Mouse (Mus musculus) R1 (cell line): Measurements from ENCODE around the gene Mbd5.

Source experiments
- DNase-seq: peaks from one replicate; pipeline ENCODE4 v3.0.0-alpha.2; 2018; ENCODE audit warnings: low read depth, low spot score

The Mbd5 gene

GRCm38 (mm10) chr2:48948841-48949584 is at the start of gene Mbd5:
Gene Mbd5 (plus strand): TSS chr2:48949508.
- DNase-seq, result peak; percentile 99

- peak; percentile 13 for DNase-seq
Observed at GRCm38 (mm10) chr2:48908866-48909265, 40.4 kb upstream of the Mbd5 start.

GRCm38 (mm10) chr2:48914185-48914584 is 35.1 kb upstream of the Mbd5 start:
- no peak for DNase-seq

- no peak for DNase-seq
Observed at GRCm38 (mm10) chr2:48915832-48916231, 33.5 kb upstream of the Mbd5 start.

GRCm38 (mm10) chr2:48935058-48935457 is 14.2 kb upstream of the Mbd5 start:
- no peak for DNase-seq

GRCm38 (mm10) chr2:48947761-48948160 is 1.5 kb upstream of the Mbd5 start:
- DNase-seq, result no peak

GRCm38 (mm10) chr2:48949743-48950251 is 489 bp downstream of the Mbd5 start:
- DNase-seq, result peak; percentile 72

- no peak for DNase-seq
Observed at GRCm38 (mm10) chr2:48950252-48950315, 776 bp downstream of the Mbd5 start, which contains the start of gene Orc4. Gene Orc4 (minus strand): TSS chr2:48950277.

GRCm38 (mm10) chr2:48950316-48950880 is 1.1 kb downstream of the Mbd5 start:
- peak; percentile 19 for DNase-seq

GRCm38 (mm10) chr2:48956591-48956990 is 7.3 kb downstream of the Mbd5 start:
- DNase-seq, result no peak

- DNase-seq, result no peak
Observed at GRCm38 (mm10) chr2:48978920-48979319, 29.6 kb downstream of the Mbd5 start.

GRCm38 (mm10) chr2:48990322-48990721 is 41.0 kb downstream of the Mbd5 start:
- no peak for DNase-seq

GRCm38 (mm10) chr2:49040481-49040880 is 91.2 kb downstream of the Mbd5 start:
- DNase-seq, result no peak

- DNase-seq, result no peak
Observed at GRCm38 (mm10) chr2:49050030-49050429, 100.7 kb downstream of the Mbd5 start.

- no peak for DNase-seq
Observed at GRCm38 (mm10) chr2:49067886-49068285, 118.6 kb downstream of the Mbd5 start.

GRCm38 (mm10) chr2:49084966-49085365 is 135.7 kb downstream of the Mbd5 start:
- no peak for DNase-seq

GRCm38 (mm10) chr2:49090771-49091170 is 141.5 kb downstream of the Mbd5 start:
- DNase-seq, result no peak

- no peak for DNase-seq
Observed at GRCm38 (mm10) chr2:49096765-49097164, 147.5 kb downstream of the Mbd5 start.

- DNase-seq, result no peak
Observed at GRCm38 (mm10) chr2:49108906-49109305, 159.6 kb downstream of the Mbd5 start.

GRCm38 (mm10) chr2:49119875-49120274 is 170.6 kb downstream of the Mbd5 start:
- DNase-seq, result no peak

GRCm38 (mm10) chr2:49121603-49122002 is 172.3 kb downstream of the Mbd5 start:
- no peak for DNase-seq

- DNase-seq, result no peak
Observed at GRCm38 (mm10) chr2:49142186-49142585, 192.9 kb downstream of the Mbd5 start.

GRCm38 (mm10) chr2:49153649-49154048 is 204.3 kb downstream of the Mbd5 start:
- no peak for DNase-seq
